Mouse (Mus musculus) embryo, embryonic 9.5 days (tissue): ENCODE measurements around the gene Srsf12.

Experiments
- DNase-seq: peaks from one replicate; pipeline ENCODE4 v3.0.0-alpha.2; 2017; ENCODE audit errors: extremely low spot score

Gene Srsf12

GRCm38 (mm10) chr4:33249716-33250230 lies 41.0 kb downstream of the Srsf12 start:
- DNase-seq = no peak

DNA sequence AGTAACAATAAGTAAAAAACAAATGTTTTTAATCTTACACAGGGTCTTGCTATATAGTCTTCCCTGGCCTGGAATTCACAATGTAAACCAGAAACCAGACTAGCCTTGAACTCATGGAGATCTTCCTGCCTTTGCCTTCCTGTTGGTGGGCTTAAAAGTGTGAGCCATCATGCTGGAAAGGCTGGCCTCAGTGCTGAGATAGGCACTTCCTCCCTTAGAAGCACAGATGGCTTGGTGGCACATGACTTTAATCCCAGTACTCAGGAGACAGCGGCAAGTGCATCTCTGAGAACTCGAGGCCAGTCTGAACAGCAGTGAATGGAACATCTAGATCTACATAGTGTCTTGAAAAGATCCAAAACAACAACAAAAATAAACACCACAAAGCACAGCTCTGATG lies 42.1 kb downstream of the Srsf12 start:
- DNase-seq = no peak

- no peak for DNase-seq
Observed at GRCm38 (mm10) chr4:33254706-33255105, 45.9 kb downstream of the Srsf12 start.

DNA sequence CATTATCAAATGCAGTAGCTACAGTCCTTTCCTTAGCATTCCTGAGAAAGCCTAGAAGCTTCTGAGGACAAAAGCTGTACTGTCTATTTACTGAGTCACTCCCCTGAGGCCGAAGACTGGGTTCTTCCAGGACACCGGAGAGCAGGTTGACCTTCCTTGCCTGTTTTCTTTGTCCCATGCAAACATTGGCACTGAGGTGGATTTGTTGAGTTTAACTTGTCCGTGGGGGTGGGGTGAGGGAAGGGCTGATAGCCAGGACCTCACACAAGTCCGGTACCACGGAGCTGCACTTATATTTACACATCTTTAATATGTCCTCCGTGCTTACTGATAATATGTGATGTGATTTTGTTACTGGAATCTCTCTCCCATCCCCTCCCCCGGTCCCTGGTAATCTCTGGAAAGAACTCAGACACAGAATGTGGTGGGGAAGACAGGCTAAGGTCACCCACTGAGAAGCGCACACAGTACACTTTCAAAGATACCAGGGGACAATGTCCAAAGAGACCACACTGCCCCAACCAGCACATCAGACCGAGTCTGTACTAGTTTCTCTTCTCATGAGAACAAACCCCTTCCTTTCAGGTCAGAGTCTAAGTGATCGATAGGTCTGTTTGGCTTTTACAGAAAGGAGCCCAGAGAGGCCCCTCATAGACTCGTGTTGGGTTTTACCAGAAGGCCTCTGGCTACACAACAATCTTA lies 48.6 kb downstream of the Srsf12 start:
- DNase-seq = no peak

DNA sequence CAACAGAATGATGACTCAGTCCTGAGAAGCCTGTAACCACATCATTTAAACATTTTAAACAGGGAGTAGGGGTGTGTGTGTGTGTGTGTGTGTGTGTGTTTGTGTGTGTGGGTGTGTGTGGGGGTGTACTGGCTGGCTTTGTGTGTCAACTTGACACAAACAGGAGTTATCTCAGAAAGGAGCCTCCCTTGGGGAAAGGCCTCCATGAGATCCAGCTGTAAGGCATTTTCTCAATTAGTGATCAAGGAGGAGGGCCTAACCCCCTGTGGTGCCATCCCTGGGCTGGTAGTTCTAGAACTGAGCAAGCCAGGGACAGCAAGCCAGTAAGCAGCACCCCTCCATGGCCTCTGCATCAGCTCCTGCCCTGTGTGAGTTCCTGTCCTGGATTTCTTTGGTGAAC lies 51.5 kb downstream of the Srsf12 start:
- DNase-seq = no peak

DNA sequence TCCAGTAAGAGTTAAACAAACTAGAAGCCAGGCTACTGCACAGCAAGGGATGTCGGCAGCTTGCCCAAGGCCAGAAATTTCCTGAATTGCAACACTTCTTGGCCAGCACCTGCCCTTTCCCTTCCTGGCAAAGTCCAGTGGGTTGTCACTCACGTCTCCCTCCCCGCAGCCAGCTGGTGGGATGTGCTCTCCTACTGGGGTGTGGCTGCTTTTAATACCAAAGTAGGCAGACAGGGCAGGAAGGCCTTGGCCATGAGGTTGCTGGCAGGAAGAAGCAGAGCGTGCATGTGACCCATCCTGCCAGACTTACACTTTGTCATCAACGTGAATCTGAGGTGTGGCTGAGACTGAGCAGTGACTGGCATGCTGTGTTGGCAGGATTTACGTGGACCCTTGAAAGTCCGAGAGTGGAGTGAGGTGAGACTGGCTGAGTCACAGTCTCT lies 52.5 kb downstream of the Srsf12 start:
- no peak for DNase-seq

GRCm38 (mm10) chr4:33262897-33263296 lies 54.1 kb downstream of the Srsf12 start:
- no peak for DNase-seq

DNA sequence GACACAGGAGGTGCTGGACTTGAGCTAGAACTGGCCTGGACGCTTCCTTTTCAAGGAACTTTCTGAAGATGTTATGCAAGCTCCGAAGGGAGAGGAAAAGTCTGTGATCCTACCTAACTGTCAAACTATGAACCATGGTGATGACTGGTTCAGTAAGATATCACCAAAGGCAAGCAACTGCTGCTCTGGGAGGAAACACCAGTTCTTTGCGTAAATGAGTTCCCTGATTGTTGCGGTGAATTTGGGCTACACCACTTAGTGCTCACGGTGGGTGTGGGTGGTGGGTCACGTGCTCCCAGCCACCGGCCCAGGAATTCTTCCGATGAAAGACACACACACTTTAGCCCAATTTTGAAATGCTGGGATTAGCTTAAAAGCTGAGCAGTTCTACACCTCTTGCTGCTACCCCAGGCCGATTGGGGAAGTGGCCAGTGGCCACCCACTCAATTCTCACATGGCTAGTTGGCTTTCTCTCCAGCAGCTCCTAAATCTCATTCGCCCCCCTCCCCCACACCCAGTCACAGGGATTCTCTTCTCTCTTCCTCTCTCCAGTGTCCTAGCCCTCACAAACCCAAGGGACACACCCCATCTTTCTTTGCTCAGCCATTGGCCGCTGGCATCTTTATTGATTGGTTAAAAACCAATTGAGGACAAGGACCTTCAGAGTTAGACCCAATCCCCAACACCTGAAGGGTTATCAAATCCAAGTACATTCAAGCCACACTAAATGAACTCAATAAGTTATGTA lies 56.4 kb downstream of the Srsf12 start:
- no peak for DNase-seq

DNA sequence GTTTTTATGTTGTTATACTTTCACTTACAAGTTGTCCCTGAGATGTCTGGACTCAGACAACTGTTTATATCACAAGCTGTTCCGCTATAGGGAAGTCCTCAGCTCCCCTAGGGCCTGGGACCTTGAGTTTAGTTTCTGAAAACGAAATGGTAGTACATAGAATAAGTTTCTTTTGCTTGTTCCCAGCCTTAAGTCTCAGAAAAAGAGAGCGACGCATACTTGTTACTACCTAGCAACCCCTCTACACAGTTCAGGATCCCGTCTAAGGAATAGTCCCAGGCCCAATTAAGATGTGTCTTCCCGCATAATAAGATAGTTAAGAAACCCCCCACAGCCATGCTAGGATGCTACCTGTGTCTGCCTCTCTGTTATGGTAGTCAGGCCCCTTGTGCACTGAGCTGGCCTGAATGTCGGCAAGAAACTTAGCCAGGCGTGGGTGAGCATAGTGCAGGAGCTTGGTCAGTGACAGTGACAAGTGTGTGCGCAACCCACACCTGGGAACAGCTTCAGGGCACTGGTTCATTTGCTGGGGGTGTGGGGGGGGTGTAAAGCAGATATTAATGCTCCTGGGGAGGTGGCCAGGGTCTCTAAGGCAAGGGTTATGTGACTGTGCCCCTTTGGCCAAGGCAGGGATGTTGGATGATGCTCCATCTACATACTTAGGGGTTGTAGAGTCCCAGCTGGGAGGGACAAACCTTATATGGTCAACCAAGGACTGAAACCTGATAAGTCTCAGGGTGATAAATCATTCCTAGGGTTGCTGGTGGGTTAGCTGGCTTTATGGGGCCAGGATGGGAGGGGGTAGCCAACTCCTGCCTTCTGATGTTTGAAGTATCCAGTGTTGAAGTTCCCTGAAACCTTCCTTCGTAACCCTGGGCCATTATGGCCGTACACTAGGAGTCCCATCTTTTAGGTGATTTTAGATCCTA lies 61.9 kb downstream of the Srsf12 start:
- DNase-seq = no peak

- no peak for DNase-seq
Observed at GRCm38 (mm10) chr4:33273437-33273836, 64.6 kb downstream of the Srsf12 start.

DNA sequence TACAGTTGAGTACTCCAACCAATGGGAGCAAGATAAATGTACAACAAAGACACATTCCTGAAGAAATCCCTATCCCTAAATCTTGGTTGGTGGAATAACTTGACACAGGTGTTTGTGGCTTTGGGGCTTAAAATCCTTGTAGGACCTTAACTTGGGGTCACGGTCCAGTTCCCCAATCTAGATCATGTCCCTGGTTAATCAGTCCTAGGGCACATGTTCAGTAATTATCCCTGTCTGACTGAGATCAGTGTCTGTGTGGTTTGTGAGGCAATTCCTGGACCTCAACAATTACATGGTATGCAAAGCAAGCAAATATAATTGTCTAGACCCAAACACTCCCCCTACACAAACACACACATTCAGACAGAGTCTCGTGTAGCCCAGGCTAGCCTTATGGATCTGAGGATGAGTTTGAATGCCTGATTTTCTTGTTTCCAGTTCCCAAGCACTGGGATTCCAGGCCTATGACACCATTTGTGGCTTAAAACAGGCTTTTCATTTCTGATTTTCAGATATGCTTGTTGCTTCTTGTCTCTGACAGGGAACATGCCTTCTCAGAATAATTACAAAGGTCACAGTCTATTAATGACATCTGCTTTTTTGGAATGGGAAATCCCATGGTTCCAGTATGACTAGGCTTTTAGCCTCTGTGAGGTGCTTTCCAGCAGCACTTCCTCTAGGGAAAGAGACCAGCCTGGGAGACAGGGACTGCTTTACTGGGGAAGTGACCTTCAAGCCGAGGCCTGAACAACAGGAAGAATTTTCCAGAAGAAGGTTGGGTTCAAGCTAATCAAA lies 73.3 kb downstream of the Srsf12 start:
- DNase-seq = no peak
